Mouse (Mus musculus): ENCODE measurements around the gene Ephx3.
"Not testable (repeated sequence)": the region's sequence is repeated elsewhere in the genome, so short reads cannot be mapped to it uniquely, and the experiment has no call there.

Gene Ephx3

GRCm38 (mm10) chr17:32188863-32189636 is at the start of gene Ephx3:
Ephx3 (minus strand) TSS chr17:32189549.
- DNase-seq (ENCODE audit: extremely low spot score) = no peak

DNA sequence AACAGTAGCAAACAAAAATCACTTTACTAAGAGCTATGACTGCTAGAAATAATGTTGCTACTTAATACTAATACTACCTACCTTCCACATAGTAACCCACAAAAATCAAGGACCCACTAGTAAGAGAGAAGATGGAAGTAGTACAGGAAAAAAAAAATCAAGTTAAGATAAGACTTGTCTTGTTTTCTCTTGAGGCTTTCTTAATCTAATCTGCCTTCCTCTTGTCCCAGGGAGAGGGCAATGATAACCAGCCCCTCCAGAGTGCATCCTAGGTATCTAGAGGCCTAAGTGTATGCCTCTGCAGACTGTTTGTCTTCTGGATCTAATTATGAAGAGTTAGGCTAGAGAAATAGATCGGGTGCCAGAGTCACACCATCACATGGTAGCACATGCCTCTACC is 49.2 kb upstream of the Ephx3 start:
- DNase-seq (ENCODE audit: extremely low spot score) = no peak

DNA sequence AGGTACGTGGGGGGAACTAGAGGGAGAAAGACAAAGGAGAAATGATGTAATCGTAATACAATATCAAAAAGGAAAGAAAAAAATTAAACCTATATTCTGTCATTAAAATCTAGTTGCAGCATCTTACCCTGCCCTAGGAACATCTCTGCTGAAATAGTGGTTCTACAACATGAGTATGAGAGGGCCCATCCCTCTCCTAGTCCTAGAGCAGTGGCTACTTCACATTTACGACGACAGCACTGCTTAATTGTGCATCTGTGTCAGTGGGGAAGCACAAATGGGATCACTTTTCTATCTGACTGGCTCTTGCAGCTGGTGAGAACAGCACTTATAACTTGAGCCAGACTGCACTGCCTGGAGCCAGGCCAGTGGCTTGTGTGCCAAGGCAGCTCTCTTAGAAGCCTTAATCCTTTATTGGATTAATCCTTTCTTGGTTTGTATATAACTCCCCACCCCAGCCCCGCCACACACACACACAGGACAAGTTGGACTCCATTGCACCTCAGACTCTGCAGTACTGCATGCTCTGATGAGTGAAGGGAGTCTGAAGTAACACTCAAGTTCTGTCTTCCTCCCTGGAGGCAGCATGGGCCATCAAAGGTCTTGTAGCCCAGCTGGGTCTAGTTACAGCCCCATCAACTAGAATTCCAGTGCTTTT is 46.3 kb upstream of the Ephx3 start:
- DNase-seq (ENCODE audit: extremely low spot score) = peak; percentile 7

DNA sequence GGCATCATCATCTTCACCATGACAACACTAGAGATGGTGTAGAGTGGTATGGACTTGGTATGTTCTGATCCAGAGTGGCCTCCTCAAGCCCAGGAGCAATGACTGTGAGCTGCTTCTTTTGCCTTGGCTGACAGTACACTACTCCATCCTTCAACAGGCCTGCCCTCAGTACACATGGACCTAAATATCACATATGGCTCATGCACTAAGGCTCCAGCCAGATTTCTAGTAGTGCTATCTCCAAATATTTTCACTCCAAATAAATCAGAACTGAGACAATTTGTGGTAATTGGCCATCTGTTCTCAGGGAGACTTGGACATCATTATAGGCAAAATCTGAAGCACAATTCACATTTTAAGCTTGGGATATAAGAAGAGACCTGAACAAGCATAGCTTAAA is 43.8 kb upstream of the Ephx3 start:
- DNase-seq (ENCODE audit: extremely low spot score) = no peak

DNA sequence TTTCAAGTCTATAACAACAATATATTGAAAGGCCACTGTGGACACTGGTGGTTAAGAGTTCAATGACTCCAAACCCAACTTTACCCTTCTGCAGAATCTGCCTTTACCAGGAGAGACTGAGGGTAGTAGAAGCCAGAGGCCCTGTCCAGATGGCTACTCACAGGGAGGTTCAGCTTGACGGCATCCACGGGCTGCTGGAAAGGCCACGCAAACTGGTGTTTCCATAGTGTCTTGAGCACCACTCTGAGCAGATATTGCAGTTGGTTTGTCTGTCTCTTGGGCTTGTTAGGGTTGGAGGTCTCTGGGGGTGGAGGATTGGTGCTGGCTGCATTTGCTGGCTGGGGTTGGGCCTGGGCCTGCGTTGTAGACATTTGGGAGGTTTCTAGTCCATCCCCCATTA is 39.9 kb upstream of the Ephx3 start:
- no peak for DNase-seq (ENCODE audit: extremely low spot score)

DNA sequence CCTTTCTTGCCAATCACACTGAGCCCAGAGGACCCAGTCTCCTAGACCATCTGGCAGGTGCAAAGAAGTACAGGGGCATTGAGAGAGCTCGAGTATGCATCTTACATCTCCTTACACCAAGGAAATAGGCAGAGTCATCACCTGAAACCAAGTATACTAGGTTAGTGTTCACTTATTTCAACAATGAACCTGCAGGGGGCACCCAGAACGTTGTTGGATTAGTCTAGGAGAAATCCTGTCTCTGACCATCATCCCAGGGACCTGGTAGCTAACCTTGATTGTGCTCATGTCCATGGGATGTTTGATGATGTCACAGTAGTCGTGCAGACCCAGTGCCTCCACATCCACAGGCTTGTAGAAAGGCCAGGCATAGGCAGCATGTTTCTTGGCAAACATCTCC is 31.5 kb upstream of the Ephx3 start:
- DNase-seq (ENCODE audit: extremely low spot score) = no peak

GRCm38 (mm10) chr17:32215587-32215986 is 26.2 kb upstream of the Ephx3 start:
- DNase-seq (ENCODE audit: extremely low spot score) = not testable (repeated sequence)

DNA sequence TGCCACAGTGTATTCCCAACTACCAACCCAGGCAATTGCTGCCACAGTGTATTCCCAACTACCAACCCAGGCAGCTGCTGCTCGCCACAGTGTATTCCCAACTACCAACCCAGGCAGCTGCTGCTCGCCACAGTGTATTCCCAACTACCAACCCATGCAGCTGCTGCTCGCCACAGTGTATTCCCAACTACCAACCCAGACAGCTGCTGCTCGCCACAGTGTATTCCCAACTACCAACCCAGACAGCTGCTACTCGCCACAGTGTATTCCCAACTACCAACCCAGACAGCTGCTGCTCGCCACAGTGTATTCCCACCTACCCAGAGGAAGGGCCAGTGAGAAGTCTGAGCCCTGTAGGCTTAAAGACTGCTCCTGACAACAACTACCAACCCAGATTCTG is 22.2 kb upstream of the Ephx3 start:
- not testable (repeated sequence) for DNase-seq (ENCODE audit: extremely low spot score)

- peak; percentile 40 for DNase-seq (ENCODE audit: extremely low spot score)
Observed at GRCm38 (mm10) chr17:32209752-32210151, 20.4 kb upstream of the Ephx3 start.

- DNase-seq (ENCODE audit: extremely low spot score) = no peak
Observed at GRCm38 (mm10) chr17:32209144-32209543, 19.8 kb upstream of the Ephx3 start.

DNA sequence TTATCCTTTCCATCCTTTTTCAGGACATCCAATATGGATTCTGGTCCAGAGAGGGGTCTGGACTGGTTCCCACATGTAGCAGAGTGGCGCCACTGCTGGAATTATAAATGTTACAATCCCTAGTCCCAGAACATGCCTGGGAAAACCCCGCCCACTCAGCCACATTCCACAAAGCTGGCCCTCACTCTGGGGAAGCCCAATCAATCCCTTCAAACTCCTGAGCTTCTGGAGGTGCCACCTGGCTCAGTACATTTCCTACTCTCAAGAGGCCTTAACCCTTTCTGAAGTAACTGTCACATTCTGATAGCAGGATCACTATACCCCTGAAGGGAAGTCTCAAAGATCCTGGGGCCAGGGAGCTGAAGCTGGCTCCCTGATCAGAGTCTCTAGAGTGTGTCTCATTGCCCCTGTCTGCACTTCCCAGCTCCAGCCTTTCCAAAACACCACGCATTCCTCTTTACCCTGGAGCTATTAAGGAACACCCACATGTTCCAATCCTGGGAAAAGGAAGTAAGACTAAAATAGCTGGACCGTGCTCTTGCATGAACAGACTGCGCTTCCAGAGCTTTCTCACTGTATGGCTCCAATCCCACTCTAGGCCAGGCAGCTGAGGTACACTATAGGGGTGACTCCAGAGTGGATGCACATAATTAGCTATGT is 18.4 kb upstream of the Ephx3 start:
- DNase-seq (ENCODE audit: extremely low spot score) = no peak

DNA sequence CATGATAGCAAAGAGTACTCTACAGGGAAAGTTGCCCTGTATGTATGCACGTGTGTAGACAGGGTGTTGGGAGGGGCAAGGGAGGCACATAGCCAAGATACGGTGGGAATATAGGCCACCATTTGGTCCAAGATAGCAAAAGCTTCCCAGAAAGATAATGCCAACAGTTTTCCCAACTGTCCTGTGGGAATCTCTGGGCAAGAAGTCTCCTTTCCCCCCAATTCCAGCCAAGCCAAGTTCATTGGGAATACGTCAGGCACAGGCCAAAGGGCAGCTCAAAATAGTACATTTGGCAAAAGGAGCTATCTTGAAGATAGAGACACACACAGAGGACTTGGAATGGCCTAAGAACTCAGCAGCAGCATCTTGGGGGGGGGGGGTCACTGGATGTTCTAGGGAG is 16.0 kb upstream of the Ephx3 start:
- DNase-seq (ENCODE audit: extremely low spot score) = no peak

GRCm38 (mm10) chr17:32202972-32203371 is 13.6 kb upstream of the Ephx3 start:
- DNase-seq (ENCODE audit: extremely low spot score) = no peak

DNA sequence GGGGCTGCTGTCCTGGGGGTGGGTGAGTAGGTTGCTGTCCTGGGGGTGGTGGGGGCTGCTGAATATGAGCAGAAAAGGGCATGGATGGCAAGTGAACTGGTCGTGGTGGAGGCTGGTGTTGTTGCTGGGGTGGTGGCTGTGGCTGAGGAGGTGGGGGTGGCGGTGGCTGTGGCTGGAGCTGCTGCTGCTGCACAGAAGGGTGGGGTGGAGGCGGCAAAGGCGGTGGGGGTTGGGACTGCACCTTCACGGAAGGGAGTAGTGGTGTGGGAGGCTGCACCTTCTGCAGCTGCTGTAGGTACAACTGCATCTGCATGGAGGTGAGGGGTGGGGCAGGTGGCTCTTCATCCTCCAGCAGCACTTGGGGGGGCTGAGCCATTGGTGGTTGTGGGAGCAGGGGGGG is 11.7 kb upstream of the Ephx3 start:
- DNase-seq (ENCODE audit: extremely low spot score) = no peak

DNA sequence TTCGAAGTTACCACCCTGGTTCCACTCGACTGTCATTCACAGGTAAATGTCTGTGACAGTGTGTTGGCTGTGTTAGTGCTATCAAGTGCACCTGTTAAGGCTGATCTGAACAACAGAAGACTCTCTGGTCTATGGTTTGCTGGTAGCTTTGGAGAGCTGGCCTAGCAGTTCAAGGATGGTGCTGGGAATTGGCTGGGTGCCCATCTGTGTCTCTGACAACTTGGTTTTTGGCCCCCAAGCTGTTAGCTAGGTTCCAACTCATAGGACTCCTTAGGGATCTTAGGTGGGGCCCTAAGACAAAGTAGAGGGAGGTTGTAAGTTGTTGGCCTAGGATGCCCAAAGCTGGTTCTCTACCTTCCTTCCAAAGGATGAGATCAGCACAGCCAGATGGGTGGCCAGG is 10.4 kb upstream of the Ephx3 start:
- DNase-seq (ENCODE audit: extremely low spot score) = no peak

DNA sequence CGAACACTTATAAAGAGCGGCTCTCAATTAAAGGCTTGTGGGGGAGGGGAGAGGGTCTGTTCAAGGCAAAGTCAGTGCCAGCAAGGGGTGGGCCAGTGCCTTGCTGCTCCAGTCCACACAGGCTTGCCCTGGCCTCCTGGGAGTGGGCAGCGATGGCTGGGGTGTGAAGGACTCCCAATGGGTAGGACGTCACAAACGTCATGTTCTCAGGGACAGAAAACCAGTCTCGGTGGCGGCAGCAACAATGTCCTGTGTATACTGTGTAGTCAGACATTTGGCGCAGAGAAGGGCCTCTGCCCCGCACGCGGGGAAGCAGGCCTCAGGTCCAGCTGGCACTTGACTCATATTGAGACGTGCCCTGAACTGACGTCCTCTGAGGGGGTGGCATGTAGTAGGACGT is 7.8 kb upstream of the Ephx3 start:
- no peak for DNase-seq (ENCODE audit: extremely low spot score)

- no peak for DNase-seq (ENCODE audit: extremely low spot score)
Observed at GRCm38 (mm10) chr17:32195725-32196124, 6.4 kb upstream of the Ephx3 start.

GRCm38 (mm10) chr17:32193010-32193409 is 3.7 kb upstream of the Ephx3 start:
- DNase-seq (ENCODE audit: extremely low spot score) = no peak

- no peak for DNase-seq (ENCODE audit: extremely low spot score)
Observed at GRCm38 (mm10) chr17:32189850-32190249, 501 bp upstream of the Ephx3 start.

- DNase-seq (ENCODE audit: extremely low spot score) = no peak
Observed at GRCm38 (mm10) chr17:32183017-32183416, 6.3 kb downstream of the Ephx3 start.

DNA sequence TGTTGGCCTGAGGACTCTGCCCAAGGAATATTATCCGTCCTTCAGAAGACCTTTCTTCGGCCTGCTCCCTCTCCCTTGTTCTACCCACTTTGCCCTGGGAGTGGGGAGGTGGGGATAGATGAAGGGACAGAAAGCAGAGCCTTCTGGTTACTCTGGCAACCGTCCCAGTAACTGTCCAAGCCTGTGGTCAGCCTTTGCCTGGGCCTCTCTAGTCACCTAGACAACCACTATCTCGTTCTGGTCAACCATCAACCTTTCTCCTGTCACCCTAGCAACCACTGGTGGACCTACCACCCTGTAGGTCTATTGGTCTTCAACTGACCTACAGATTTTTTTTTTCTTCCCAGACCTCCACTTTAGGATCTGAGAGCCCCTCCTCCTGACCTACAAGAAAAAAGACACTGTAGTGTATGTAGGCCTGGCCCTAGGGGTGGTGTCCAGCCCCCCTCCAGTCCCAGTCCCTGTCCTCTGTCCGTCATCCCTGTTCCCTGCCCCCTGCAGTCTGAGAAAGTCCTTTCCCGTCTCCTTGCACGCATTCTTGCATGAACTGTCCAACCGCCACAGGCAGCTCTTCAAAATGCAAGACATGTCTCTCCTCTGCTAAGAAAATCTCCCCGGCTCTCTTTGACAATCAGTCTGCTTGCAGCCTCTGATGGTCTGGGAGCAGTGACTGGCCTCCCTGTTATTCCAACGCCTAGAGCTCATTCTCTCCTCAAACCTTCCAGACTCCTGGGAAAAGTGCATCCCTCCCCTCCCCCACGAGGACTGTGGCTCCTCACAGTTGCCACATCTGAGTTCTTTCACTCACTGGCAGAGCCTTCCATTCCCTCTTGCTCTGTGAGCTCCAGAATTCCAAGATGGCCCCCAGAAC is 9.5 kb downstream of the Ephx3 start:
- no peak for DNase-seq (ENCODE audit: extremely low spot score)

DNA sequence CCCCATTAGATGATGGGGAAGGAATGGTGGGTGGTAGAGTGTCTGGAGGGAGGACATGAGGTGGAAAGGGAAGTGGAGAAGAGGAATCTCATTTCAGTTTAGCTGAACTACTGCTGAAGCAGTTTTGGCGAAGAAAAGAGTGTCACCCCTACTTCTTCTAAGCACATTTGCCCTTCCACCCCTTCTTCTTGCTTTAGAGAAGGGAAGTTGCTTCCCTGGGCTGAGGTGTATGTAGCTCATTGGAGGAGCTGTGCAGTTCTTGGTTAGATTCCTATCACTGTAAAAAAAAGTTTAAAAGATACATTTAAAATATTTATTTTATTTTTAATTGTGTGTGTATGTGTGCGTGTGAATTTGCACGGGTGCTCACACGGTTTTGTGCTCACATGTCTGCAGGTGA is 12.4 kb downstream of the Ephx3 start:
- no peak for DNase-seq (ENCODE audit: extremely low spot score)
